ENCODE assay signal across 1 mouse cellular context in the genomic region with DNA sequence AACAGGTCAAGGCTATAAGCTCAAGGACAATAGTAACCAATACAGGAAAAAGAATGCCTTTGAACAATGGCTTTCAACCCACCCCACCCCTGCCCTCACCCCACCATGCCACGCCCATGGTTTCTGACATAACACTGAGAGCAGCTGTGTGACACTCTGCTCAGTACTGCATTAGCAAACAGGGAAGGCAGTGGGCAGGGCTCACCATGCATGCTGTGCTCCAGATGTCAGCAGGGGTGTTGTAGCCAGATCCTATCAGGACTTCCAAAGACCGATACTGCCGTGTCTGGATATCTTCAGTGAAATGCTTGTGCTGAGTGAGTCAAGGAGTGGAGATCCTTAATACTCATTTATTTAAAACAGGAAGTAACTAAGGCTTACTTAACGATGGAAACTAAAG.
TF ChIP-seq lines count a peak whose summit lies in the region.

No protein-coding gene starts in this region.

TF ChIP-seq in MEL, 35 proteins besides CTCF, POLR2A, EP300 and RAD21:
- 0 out of 2 replicates have a peak, but pooled peaks have one; percentile 15 for TF ChIP-seq SIN3A (IDR thresholded peaks at IDR 0.05; ENCODE audit: low read length)
- no peak for TF ChIP-seq ZC3H11A (IDR thresholded peaks at IDR 0.05; ENCODE audit: low read depth, low read length)
- TF ChIP-seq GATA1 (IDR thresholded peaks at IDR 0.05; ENCODE audit: low read depth, low read length) = 0 out of 2 replicates have a peak, but pooled peaks have one; percentile 34
- 0 out of 2 replicates have a peak, but pooled peaks have one; percentile 26 for TF ChIP-seq ELF1 (IDR thresholded peaks at IDR 0.05; ENCODE audit: low read depth, low read length)
- peak; percentile 37; the same call in 1 of the 2 replicates for TF ChIP-seq ETS1 (IDR thresholded peaks at IDR 0.05; ENCODE audit: low read depth, low read length)
- TF ChIP-seq TCF12 (IDR thresholded peaks at IDR 0.05; ENCODE audit: low read depth, low read length) = peak; percentile 31; the same call in 1 of the 2 replicates
- no peak for TF ChIP-seq CHD2 (IDR thresholded peaks at IDR 0.05; ENCODE audit: low read length)
